Mouse (Mus musculus) cerebellum, adult 2 months (tissue): ENCODE data around the gene Naa20.
"Not testable (repeated sequence)": the region's sequence is repeated elsewhere in the genome, so short reads cannot be mapped to it uniquely, and the experiment has no call there.

Source experiments
- CTCF ChIP-seq: fragments of 200-500 bp; IDR thresholded peaks from 2 replicates; pipeline ENCODE4 v1.5.1; 2011; ENCODE audit warnings: low read depth, mild to moderate bottlenecking, control low read depth, low read length, moderate library complexity, borderline replicate concordance; ENCODE audit not compliant: insufficient read depth
- POLR2A ChIP-seq: fragments of 200-500 bp; IDR thresholded peaks from 2 replicates; pipeline ENCODE4 v1.6.1; 2011; ENCODE audit warnings: low read length, control low read depth, borderline replicate concordance; ENCODE audit not compliant: insufficient read depth

GRCm38 (mm10) chr2:145905884-145906283 lies 4.0 kb downstream of the Naa20 start:
- not testable (repeated sequence) for TF ChIP-seq POLR2A, CTCF
